Mouse (Mus musculus) forebrain, embryonic 12.5 days (tissue): ENCODE results near the gene H3f3a. TPM values are rescaled to one million over a fixed set of nuclear protein-coding genes. Genes with fewer than 3 reads are reported as not detected.
"Not testable (repeated sequence)": the region's sequence is repeated elsewhere in the genome, so short reads cannot be mapped to it uniquely, and the experiment has no call there.

Experiments used
- ATAC-seq: fragments of 200-750 bp; cut with Nextera tagmentation; 2 replicates; pipeline ENCODE4 v1.8.0; 2017; ENCODE audit warnings: moderate TSS enrichment; ENCODE audit not compliant: low FRiP score
- H3K27ac ChIP-seq: fragments of 300-500 bp; sonication (generic); 2 replicates; pipeline ENCODE4 v1.5.1; 2016; ENCODE audit warnings: mild to moderate bottlenecking
- H3K27me3 ChIP-seq: fragments of 300-500 bp; sonication (generic); 2 replicates; pipeline ENCODE4 v1.6.1; 2016; ENCODE audit warnings: mild to moderate bottlenecking
- H3K36me3 ChIP-seq: fragments of 300-500 bp; sonication (generic); replicated peaks from 2 replicates; pipeline ENCODE4 v1.6.1; 2016; ENCODE audit warnings: mild to moderate bottlenecking
- H3K4me1 ChIP-seq: fragments of 300-500 bp; sonication (generic); 2 replicates; pipeline ENCODE4 v1.6.1; 2016
- H3K4me2 ChIP-seq: fragments of 300-500 bp; sonication (generic); 2 replicates; pipeline ENCODE4 v1.6.1; 2016; ENCODE audit warnings: mild to moderate bottlenecking, moderate library complexity
- H3K4me3 ChIP-seq: fragments of 300-500 bp; sonication (generic); replicated peaks from 2 replicates; pipeline ENCODE4 v1.5.1; 2016; ENCODE audit warnings: mild to moderate bottlenecking
- H3K9ac ChIP-seq: fragments of 300-500 bp; sonication (generic); 2 replicates; pipeline ENCODE4 v1.6.1; 2016; ENCODE audit warnings: mild to moderate bottlenecking
- H3K9me3 ChIP-seq: fragments of 300-500 bp; sonication (generic); 2 replicates; pipeline ENCODE4 v1.6.1; 2016
- WGBS: fragments of 180-500 bp; shearing (Covaris S2); methylation state at CpG from one replicate; pipeline ENCODE4 v1.1.7; 2016; 5-methylcytosine and 5-hydroxymethylcytosine counted together
- polyA plus RNA-seq: library from polyadenylated mRNA; unstranded; fragments of >200 nt; fragmentation: Nextera tagmentation; extraction: Ambion mirVana; gene quantifications from 2 replicates; pipeline ENCODE4 v1.2.1, GENCODE M21; 2016

Gene H3f3a
- polyA plus RNA-seq, 1 experiment from 2014 or later: 3,507 TPM

- Histone ChIP-seq H3K27ac (no peak overlapping the region), H3K36me3 (no peaks in the 10 kb centered on the region), H3K4me1 (no peaks in the 10 kb centered on the region), H3K9ac (no peak overlapping the region), H3K4me3 (no peak overlapping the region), H3K4me2 (no peak overlapping the region), H3K9me3 (no peaks in the 10 kb centered on the region), H3K27me3 (no peaks in the 10 kb centered on the region)
- ATAC-seq: no peak
- WGBS: 89% methylated on average over 5 of the region's 5 CpGs
These were observed 23.4 kb upstream of the H3f3a start for GRCm38 (mm10) chr1:180837186-180837585.

DNA sequence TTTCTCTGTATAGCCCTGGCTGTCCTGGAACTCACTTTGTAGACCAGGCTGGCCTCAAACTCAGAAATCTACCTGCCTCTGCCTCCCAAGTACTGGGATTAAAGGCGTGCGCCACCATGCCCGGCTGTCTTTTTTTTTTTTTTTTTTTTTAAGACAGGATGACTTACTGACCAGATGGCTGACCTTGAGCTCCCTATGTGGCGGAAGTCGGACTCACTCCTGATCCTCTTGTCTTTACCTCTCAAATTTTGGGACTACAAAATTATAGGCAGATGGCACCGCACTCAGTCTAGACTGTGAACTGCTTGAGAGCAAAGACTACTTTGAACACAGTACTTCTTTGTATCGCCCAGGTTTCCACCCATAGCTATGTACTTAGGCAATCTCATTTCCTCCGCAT lies 22.7 kb upstream of the H3f3a start:
- H3K27ac ChIP-seq, H3K4me3 ChIP-seq, H3K36me3 ChIP-seq, H3K27me3 ChIP-seq, H3K4me2 ChIP-seq, ATAC-seq, H3K9me3 ChIP-seq, H3K9ac ChIP-seq, H3K4me1 ChIP-seq: not testable (repeated sequence)
- WGBS: 92% methylated on average over 5 of the region's 8 CpGs

DNA sequence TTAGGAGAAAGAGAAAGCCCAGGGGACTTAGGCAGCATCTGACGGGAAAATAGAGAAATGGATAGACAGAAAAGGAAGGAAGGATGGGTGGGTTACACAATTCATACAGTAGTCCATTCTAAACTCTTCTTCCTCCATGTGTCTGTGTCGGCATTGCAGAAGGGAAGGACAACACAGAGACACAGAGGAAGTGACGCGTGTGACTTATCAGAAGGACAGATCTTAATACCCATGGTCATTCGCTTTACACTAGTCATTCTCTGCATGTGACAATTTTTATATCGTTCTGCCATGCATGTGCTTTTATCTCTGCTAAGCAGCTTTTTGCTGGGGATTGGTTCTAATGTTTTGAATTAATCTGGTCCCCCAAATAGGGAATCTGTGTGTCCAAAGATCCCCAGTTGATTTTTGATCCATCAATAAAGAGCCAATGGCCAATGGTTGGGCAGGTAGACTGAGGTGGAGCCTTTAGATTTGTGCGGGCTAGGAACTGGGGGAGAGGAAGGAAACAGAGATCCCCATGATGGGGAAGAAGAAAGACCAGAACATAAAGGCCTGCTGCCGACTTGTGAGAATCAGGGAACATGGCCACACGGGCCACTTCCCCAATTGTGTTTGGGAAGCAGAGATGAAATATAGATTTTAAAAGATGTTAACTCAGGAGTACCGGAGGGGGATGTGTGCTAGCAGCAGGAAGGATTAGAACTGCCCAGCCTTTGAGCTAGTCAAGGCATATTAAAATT lies 21.7 kb upstream of the H3f3a start:
- no peak overlapping the region for H3K9ac ChIP-seq
- no peaks in the 10 kb centered on the region for H3K4me1 ChIP-seq
- H3K36me3 ChIP-seq: no peaks in the 10 kb centered on the region
- H3K4me2 ChIP-seq: no peak overlapping the region
- no peak overlapping the region for H3K27ac ChIP-seq
- H3K4me3 ChIP-seq: no peak overlapping the region
- no peak for ATAC-seq
- 0 out of 2 replicates have a peak, but pooled peaks cover under 1% of the 10 kb centered on the region for H3K27me3 ChIP-seq
- 89% methylated on average over 10 of the region's 10 CpGs for WGBS
- H3K9me3 ChIP-seq: no peaks in the 10 kb centered on the region

GRCm38 (mm10) chr1:180830588-180831346 lies 17.0 kb upstream of the H3f3a start:
- H3K4me1 ChIP-seq: no peaks in the 10 kb centered on the region
- H3K9me3 ChIP-seq: no peaks in the 10 kb centered on the region
- H3K9ac ChIP-seq: no peak overlapping the region
- H3K4me2 ChIP-seq: no peak overlapping the region
- no peaks in the 10 kb centered on the region for H3K36me3 ChIP-seq
- H3K27me3 ChIP-seq: 0 out of 2 replicates have a peak, but pooled peaks cover 5% of the 10 kb centered on the region
- no peak for ATAC-seq
- WGBS: 71% methylated on average over 14 of the region's 14 CpGs
- H3K27ac ChIP-seq: no peak overlapping the region
- no peak overlapping the region for H3K4me3 ChIP-seq

- no peaks in the 10 kb centered on the region for H3K9me3 ChIP-seq
- H3K4me3 ChIP-seq: no peak overlapping the region
- WGBS: 94% methylated on average over 11 of the region's 11 CpGs
- H3K4me1 ChIP-seq: no peaks in the 10 kb centered on the region
- no peak overlapping the region for H3K9ac ChIP-seq
- 0 out of 2 replicates have a peak, but pooled peaks cover 5% of the 10 kb centered on the region for H3K27me3 ChIP-seq
- H3K36me3 ChIP-seq: no peaks in the 10 kb centered on the region
- H3K27ac ChIP-seq: no peak overlapping the region
- no peak for ATAC-seq
- no peak overlapping the region for H3K4me2 ChIP-seq
These were observed 16.4 kb upstream of the H3f3a start for GRCm38 (mm10) chr1:180830175-180830574.

DNA sequence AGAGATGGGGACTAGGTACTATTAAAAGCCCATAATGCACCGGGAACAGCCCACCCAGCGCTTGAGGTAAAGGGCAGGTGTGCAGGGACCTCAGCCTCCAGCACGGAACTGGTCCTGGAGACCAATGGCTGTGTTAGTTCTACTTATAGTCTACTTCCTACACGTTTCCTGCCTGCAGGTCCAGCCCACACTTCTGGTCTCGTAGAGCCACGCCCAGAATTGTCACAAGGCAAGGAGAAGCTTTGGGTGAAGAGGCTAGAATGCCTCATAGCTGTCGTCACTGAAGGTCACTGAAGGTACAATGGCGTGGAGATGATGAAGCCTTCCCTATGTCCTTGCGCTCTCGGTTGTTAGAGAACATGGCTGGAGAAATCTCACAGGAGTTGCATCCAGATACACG lies 16.0 kb upstream of the H3f3a start:
- no peaks in the 10 kb centered on the region for H3K36me3 ChIP-seq
- H3K4me2 ChIP-seq: no peak overlapping the region
- H3K9ac ChIP-seq: no peak overlapping the region
- no peaks in the 10 kb centered on the region for H3K4me1 ChIP-seq
- no peak for ATAC-seq
- no peak overlapping the region for H3K27ac ChIP-seq
- H3K4me3 ChIP-seq: no peak overlapping the region
- H3K9me3 ChIP-seq: no peaks in the 10 kb centered on the region
- 89% methylated on average over 11 of the region's 11 CpGs for WGBS
- H3K27me3 ChIP-seq: 0 out of 2 replicates have a peak, but pooled peaks cover 5% of the 10 kb centered on the region

- Histone ChIP-seq H3K9ac (no peak overlapping the region), H3K9me3 (no peaks in the 10 kb centered on the region), H3K36me3 (no peaks in the 10 kb centered on the region), H3K27me3 (0 out of 2 replicates have a peak, but pooled peaks cover 5% of the 10 kb centered on the region), H3K27ac (no peak overlapping the region), H3K4me1 (no peaks in the 10 kb centered on the region), H3K4me2 (no peak overlapping the region), H3K4me3 (no peak overlapping the region)
- ATAC-seq: no peak
- 94% methylated on average over 4 of the region's 4 CpGs for WGBS
These were observed 12.9 kb upstream of the H3f3a start for GRCm38 (mm10) chr1:180826634-180827033.

GRCm38 (mm10) chr1:180824721-180825120 lies 11.0 kb upstream of the H3f3a start:
- Histone ChIP-seq H3K36me3 (no peaks in the 10 kb centered on the region), H3K27me3 (no peaks in the 10 kb centered on the region), H3K9me3 (no peaks in the 10 kb centered on the region), H3K9ac (no peak overlapping the region), H3K4me1 (no peaks in the 10 kb centered on the region), H3K4me2 (no peak overlapping the region), H3K27ac (no peak overlapping the region), H3K4me3 (no peak overlapping the region)
- ATAC-seq: no peak
- WGBS: 83% methylated on average over 3 of the region's 3 CpGs

DNA sequence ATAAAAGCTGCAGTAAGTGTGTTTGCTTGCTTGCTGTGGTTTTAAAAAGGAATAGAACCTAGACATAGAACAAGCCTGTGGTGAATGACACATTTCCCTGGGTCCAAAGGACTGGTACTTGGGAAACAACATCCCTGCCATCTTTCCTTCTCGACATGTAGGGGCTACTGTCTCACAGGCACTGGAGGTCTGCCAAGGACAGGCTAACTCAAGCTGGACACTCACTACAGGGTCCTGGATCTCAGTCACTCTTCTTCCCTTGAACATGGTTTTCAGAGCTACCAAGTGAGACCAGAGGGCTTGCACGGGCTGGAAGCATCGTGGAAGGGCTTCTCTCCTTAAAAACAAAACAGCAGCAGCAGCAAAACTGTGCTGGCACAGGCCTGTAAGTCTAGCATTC lies 10.0 kb upstream of the H3f3a start:
- no peak for ATAC-seq
- H3K9ac ChIP-seq: no peak overlapping the region
- H3K4me3 ChIP-seq: no peak overlapping the region
- no peaks in the 10 kb centered on the region for H3K27me3 ChIP-seq
- no peaks in the 10 kb centered on the region for H3K4me1 ChIP-seq
- H3K27ac ChIP-seq: no peak overlapping the region
- WGBS: 78% methylated on average over 3 of the region's 3 CpGs
- H3K4me2 ChIP-seq: no peak overlapping the region
- H3K9me3 ChIP-seq: no peaks in the 10 kb centered on the region
- no peaks in the 10 kb centered on the region for H3K36me3 ChIP-seq

GRCm38 (mm10) chr1:180822276-180822675 lies 8.5 kb upstream of the H3f3a start:
- H3K36me3 ChIP-seq: no peaks in the 10 kb centered on the region
- no peak overlapping the region for H3K4me3 ChIP-seq
- H3K9me3 ChIP-seq: no peaks in the 10 kb centered on the region
- no peak overlapping the region for H3K27ac ChIP-seq
- no peak overlapping the region for H3K4me2 ChIP-seq
- ATAC-seq: no peak
- no peaks in the 10 kb centered on the region for H3K4me1 ChIP-seq
- H3K27me3 ChIP-seq: no peaks in the 10 kb centered on the region
- WGBS: 91% methylated on average over 5 of the region's 5 CpGs
- H3K9ac ChIP-seq: no peak overlapping the region

GRCm38 (mm10) chr1:180821101-180821500 lies 7.4 kb upstream of the H3f3a start:
- Histone ChIP-seq H3K27ac (no peak overlapping the region), H3K4me1 (peaks cover under 1% of the 10 kb centered on the region; the same call in 1 of the 2 replicates), H3K4me3 (no peak overlapping the region), H3K9me3 (no peaks in the 10 kb centered on the region), H3K4me2 (no peak overlapping the region), H3K36me3 (no peaks in the 10 kb centered on the region), H3K9ac (no peak overlapping the region), H3K27me3 (no peaks in the 10 kb centered on the region)
- no peak for ATAC-seq
- WGBS: 87% methylated on average over 6 of the region's 6 CpGs

- 90% methylated on average over 2 of the region's 2 CpGs for WGBS
- ATAC-seq: no peak
- H3K36me3 ChIP-seq: no peaks in the 10 kb centered on the region
These were observed 4.3 kb upstream of the H3f3a start for GRCm38 (mm10) chr1:180818000-180818399.

More at GRCm38 (mm10) chr1:180818000-180818399, 4.3 kb upstream of the H3f3a start:
- peaks cover 19% of the 10 kb centered on the region for H3K4me1 ChIP-seq
- H3K4me2 ChIP-seq: no peak overlapping the region
- H3K27me3 ChIP-seq: no peaks in the 10 kb centered on the region
- no peak overlapping the region for H3K4me3 ChIP-seq
- no peak overlapping the region for H3K9ac ChIP-seq
- no peak overlapping the region for H3K27ac ChIP-seq
- H3K9me3 ChIP-seq: no peaks in the 10 kb centered on the region
